Mouse (Mus musculus) brown adipose tissue, adult 24 weeks (tissue): Measurements from ENCODE around the gene Fam213b. TPM values are rescaled to one million over a fixed set of nuclear protein-coding genes. Genes with fewer than 3 reads are reported as not detected.

Experiments
- H3K27ac ChIP-seq: fragments of 200-500 bp; replicated peaks from 2 replicates; pipeline ENCODE4 v1.5.1; 2012; ENCODE audit warnings: low read depth, mild to moderate bottlenecking, low read length
- H3K4me1 ChIP-seq: fragments of 200-500 bp; 2 replicates; pipeline ENCODE4 v1.6.1; 2012; ENCODE audit warnings: low read length, mixed read lengths; ENCODE audit not compliant: control insufficient read depth, insufficient read depth, insufficient read length
- H3K4me3 ChIP-seq: fragments of 200-500 bp; 2 replicates; pipeline ENCODE4 v1.5.1; 2012; ENCODE audit warnings: low read depth, mild to moderate bottlenecking, low read length, moderate library complexity; ENCODE audit not compliant: insufficient read depth
- polyA plus RNA-seq: library from polyadenylated mRNA; stranded (reverse); fragments of >200 nt; gene quantifications from 2 replicates; pipeline ENCODE4 v1.2.4, GENCODE M21; 2012; ENCODE audit not compliant: missing spikeins, insufficient read depth, insufficient read length

The Fam213b gene
- polyA plus RNA-seq, 1 experiment, result 22.6 TPM

DNA sequence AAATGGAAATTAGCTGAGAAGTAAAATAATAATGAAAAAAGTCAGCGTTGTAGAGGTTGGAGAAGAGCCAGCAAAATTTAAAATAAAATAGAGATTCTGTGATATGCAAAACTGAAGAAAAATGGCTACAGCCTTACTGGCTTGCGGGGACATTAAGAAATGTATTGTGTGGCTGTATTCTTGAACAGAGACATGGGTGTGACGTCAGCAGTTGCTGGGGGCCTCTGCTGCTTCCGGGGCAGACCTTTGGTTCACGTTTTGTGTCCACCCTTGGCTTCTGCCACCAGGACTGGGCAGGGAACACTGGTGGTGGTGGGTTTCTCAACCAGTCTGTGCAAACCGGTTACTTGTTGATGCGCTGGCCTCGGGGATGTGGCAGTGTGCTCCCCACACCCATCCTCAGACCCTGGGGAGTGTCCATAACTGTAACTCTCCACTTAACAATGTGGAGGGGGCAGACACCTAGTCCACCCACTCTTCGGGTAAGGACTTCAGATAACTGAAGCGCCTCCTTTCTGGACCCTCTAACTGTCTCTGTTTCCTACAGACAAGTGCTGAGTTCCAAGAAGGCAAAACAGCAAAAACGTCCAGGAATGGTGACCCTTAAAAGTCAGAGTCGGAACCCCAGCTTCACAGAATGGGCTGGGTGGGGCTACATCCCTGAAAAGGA, 44.1 kb downstream of the Fam213b start:
- Histone ChIP-seq H3K4me1 (no peaks in the 10 kb centered on the region), H3K27ac (no peak overlapping the region), H3K4me3 (no peak overlapping the region)

DNA sequence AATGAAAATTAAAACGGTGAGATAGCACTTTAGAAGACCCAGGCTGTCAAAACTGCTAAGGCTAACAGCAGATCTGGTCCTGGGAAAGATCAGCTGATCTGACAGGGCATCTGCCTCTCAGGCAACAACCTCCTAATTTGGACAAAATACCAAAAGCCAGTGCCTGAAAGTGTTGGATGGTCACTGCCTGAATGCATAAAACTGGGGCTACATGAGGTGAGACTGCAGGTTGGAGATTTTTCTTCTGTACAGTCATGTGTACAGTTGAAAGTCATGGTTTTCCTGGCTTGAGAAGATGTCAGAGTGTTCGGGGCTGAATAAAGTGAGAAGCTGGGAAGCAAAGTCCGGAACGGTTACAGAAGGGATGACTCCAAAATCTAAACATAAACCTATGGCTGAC, 45.1 kb downstream of the Fam213b start:
- Histone ChIP-seq H3K4me3 (no peak overlapping the region), H3K27ac (no peak overlapping the region), H3K4me1 (no peaks in the 10 kb centered on the region)

DNA sequence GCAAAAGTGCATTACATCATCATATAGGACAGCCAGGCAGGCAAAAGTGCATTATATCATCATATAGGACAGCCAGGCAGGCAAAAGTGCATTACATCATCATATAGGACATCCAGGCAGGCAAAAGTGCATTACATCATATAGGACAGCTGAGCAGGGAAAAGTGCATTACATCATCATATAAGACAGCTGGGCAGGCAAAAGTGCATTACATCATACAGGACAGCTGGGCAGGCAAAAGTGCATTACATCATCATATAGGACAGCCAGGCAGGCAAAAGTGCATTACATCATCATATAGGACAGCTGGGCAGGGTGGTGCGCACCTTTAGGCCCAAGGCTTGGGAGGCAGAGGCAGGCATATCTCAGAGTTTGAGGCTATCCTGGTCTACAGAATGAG, 46.2 kb downstream of the Fam213b start:
- no peak overlapping the region for H3K4me3 ChIP-seq
- no peak overlapping the region for H3K27ac ChIP-seq
- H3K4me1 ChIP-seq, result no peaks in the 10 kb centered on the region

Other genes starting within 250 kb of the Fam213b start
- gene Actrt2, start 231.3 kb downstream of the Fam213b start, polyA plus RNA-seq, result not detected in 2 replicates
- gene Ttc34, start 61.7 kb downstream of the Fam213b start, polyA plus RNA-seq, result not detected in 2 replicates
- not detected in 2 replicates for gene Mmel1, start 29.6 kb downstream of the Fam213b start, polyA plus RNA-seq
- gene Tnfrsf14, start 29.4 kb upstream of the Fam213b start, polyA plus RNA-seq, result 2.1 and 4.6 TPM in 2 replicates
- gene Hes5, start 61.8 kb upstream of the Fam213b start, polyA plus RNA-seq, result not detected in 2 replicates
- 11.0 and 18.7 TPM in 2 replicates for gene Pank4, start 65.0 kb upstream of the Fam213b start, polyA plus RNA-seq
- not detected in 2 replicates for gene Plch2, start 157.6 kb upstream of the Fam213b start, polyA plus RNA-seq
- 15.3 and 16.1 TPM in 2 replicates for gene Pex10, start 167.9 kb upstream of the Fam213b start, polyA plus RNA-seq
- 115 and 123 TPM in 2 replicates for gene Rer1, start 187.2 kb upstream of the Fam213b start, polyA plus RNA-seq
- 1.3 and 1.8 TPM in 2 replicates for gene Morn1, start 187.4 kb upstream of the Fam213b start, polyA plus RNA-seq